Mouse (Mus musculus) myocyte (in vitro differentiated cells): ENCODE data around the gene Prph.

Experiments
- E2F4 ChIP-seq: IDR thresholded peaks from one replicate; pipeline ENCODE4 v1.6.1; 2011; ENCODE audit warnings: mild to moderate bottlenecking, control low read depth, moderate library complexity; ENCODE audit not compliant: insufficient read depth
- MAX ChIP-seq: IDR thresholded peaks from one replicate; pipeline ENCODE4 v1.6.1; 2011; ENCODE audit warnings: low read depth, mild to moderate bottlenecking, control low read depth
- MYOD1 ChIP-seq, 3 experiments: IDR thresholded peaks; one replicate each; pipeline ENCODE4 v1.6.1; 2011; ENCODE audit warnings: control low read depth in 2 of 3, low read depth in 2 of 3, mild to moderate bottlenecking in 2 of 3, moderate library complexity in 1 of 3; ENCODE audit not compliant: insufficient read length in 2 of 3, control insufficient read depth in 1 of 3
- POLR2A ChIP-seq: IDR thresholded peaks from one replicate; pipeline ENCODE4 v1.6.1; 2011; ENCODE audit warnings: low read depth, mild to moderate bottlenecking, control low read depth, moderate library complexity; ENCODE audit not compliant: insufficient read length
- POLR2AphosphoS2 ChIP-seq: IDR thresholded peaks from one replicate; pipeline ENCODE4 v1.6.1; 2011; ENCODE audit warnings: low read depth, control low read depth; ENCODE audit not compliant: insufficient read length
- REST ChIP-seq: IDR thresholded peaks from one replicate; pipeline ENCODE4 v1.6.1; 2011; ENCODE audit warnings: mild to moderate bottlenecking, control low read depth, moderate library complexity; ENCODE audit not compliant: insufficient read depth, insufficient read length
- TCF12 ChIP-seq: IDR thresholded peaks from one replicate; pipeline ENCODE4 v1.6.1; 2011; ENCODE audit warnings: mild to moderate bottlenecking, control low read depth; ENCODE audit not compliant: poor library complexity, insufficient read depth, severe bottlenecking
- USF1 ChIP-seq: IDR thresholded peaks from one replicate; pipeline ENCODE4 v1.6.1; 2011; ENCODE audit warnings: low read depth, mild to moderate bottlenecking, control low read depth, moderate library complexity

GRCm38 (mm10) chr15:99018630-99019029 is 36.3 kb upstream of the Prph start:
- TF ChIP-seq POLR2A (no peak), USF1 (no peak), POLR2AphosphoS2 (no peak), MYOD1 (IDR thresholded peaks at IDR 0.05; ENCODE audit: control insufficient read depth in 1 of 3, insufficient read length in 2 of 3, low read depth in 2 of 3) (no peak), MAX (no peak), TCF12 (no peak), E2F4 (no peak), REST (no peak)
